Mouse (Mus musculus): ENCODE data around the gene Prrg1.
"Not testable (repeated sequence)": the region's sequence is repeated elsewhere in the genome, so short reads cannot be mapped to it uniquely, and the experiment has no call there.

Prrg1 gene

DNA sequence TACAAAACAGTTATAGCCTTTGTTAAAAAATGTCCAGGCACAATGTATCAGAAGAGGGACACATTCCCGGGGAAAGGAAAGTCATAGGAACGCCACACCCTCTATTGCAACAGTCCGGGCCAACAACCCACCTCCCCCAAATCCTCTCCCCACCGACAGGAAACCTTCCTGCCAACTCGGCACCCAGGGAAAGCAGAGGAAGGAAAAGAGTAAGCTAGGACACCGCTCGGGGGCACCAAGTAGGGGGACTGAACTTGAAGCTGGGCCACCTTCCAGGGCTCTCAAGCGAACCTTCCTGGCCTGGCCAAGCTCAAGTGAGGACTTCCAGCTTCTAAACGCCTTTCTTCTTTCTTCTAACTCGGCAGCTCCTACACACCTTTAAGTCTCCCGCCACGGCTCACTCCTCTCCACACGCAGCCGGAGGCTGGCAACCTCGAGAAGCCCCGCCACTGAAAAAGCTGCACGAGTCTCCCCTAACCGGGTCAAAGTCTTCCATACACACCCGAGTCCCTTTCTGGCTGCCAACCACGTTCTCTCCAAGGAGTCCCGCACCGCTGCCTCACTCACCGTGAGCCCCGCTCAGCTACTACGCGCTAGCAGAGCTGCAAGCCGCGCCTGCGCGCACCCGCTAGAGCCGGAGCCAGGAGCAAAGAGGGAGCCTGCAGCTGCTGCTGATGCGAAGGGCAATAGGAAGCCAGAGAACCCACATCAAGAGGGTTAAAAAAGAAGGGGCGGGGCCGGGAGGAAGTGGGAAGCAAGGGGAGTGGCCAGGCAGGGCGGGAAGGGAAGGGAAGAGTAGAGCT, at the start of gene Prrg1:
Gene Prrg1 (minus strand): TSS at position 695 of the 803 bp plus-strand sequence.
- ChIA-PET POLR2A (interaction anchor here in 3 of 4 experiments (0.6 to 1.3 kb wide), 9 partner anchors 9 to 1151 kb away, joined by 3 to 5 read pairs (median 3); no protein-coding TSS in a partner anchor), CTCF (no interaction called here)

- CTCF ChIA-PET = no interaction called here
- POLR2A ChIA-PET = no interaction called here
These were observed 22.1 kb upstream of the Prrg1 start for GRCm38 (mm10) chrX:78605814-78606213.

DNA sequence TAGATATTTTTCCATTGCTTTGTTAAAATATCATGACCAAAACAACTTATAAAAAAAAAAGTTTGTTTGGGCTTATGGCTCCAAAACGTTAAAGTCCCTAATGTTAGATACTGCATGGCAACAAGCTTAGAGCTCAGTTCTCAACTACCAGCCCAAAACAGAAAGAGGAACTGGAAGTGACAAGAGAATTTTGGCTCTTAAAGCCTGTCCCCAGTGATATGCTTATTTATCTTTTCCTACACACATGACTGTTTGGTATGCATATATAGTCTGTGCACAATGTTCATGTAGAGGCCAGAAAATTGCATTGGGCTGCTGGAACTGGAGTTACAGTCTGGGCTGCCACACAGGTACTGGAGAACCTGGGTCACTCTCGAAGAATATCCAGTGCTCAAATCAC, 9.4 kb upstream of the Prrg1 start:
- ChIA-PET POLR2A (interaction anchor here in 1 of 4 experiments (1.1 kb wide), 1 partner anchor 9 kb away, joined by 3 read pairs; the partner anchor contains the start of gene Prrg1), CTCF (no interaction called here)

DNA sequence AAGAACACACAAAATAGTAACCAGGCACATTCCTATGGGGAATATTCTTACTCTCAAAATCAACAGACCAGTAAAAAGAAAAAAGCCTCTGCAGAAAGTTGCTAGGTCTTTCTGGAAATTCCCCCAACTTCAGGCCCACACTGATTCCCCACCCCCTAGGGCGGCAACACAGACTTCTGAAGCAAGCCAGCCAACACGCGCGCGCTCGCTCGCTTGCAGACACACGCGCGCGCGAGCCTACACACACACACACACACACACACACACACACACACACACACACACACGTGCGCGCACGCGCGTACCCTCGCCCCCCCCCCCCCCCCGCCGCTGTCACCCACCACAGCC, 868 bp downstream of the Prrg1 start:
- POLR2A ChIA-PET = interaction anchor here in 1 of 4 experiments (1.0 kb wide), 1 partner anchor 33 kb away, joined by 3 read pairs; no protein-coding TSS in a partner anchor
- CTCF ChIA-PET = no interaction called here

DNA sequence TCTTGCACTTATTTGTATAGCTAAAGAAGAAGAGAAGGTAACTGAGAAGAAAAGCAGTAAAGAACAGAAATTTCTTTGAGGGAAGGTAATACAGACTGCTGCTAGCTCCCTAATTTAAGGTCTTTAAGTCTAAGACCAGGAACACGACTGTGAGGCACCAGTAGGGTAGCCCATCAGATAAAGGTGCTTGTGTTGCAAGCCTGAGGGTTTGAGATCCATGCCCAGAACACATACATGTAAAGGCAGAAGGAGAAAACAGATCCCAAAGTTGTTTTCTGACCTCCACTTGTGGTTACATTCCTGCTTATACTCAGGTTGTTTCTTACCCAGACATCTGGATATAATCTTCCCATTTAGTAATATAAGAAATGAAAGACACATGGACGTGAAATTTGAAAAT, 20.2 kb downstream of the Prrg1 start:
- ChIA-PET CTCF (no interaction called here), POLR2A (no interaction called here)

GRCm38 (mm10) chrX:78553399-78553798, 30.3 kb downstream of the Prrg1 start:
- POLR2A ChIA-PET = no interaction called here
- CTCF ChIA-PET = no interaction called here

DNA sequence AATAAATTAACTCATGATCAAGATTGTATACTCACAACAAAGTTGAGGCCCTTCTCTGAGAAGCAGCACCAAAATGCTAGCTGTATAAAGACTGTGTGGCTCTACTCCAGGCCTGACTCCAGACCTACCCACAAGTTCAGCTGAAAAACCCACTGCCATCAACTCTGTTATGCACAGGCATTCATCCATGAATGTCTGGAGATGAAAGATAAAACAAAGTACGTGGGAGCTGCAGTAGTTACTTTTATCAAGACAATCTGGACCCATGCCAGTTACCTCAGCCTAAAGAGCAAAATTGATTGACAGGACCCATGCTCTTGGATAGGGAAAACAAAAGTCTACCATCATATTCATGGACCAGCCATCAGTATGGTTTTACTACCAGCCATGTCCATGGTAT, 31.0 kb downstream of the Prrg1 start:
- POLR2A ChIA-PET = no interaction called here
- CTCF ChIA-PET = interaction anchor here in 1 of 4 experiments (0.7 kb wide), 1 partner anchor 143 kb away, joined by 6 read pairs; no protein-coding TSS in a partner anchor

DNA sequence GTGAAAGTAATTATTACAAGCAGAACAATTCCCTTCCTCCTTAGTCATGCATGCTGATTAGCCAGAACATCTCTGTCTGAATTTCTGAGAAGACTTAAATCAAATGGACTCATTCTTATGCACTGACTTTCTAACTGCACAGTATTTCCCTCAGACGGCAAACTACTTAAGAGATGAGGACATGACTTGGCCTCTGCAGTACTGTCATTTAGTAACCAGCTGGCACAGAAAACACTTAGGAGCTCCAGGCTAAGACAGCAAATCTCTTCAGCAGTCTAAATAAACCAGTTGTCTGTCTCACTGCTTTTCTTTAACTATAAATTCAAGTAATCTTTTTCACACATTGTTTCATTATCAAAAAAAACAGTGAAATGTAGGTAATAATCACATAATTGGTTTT, 36.0 kb downstream of the Prrg1 start:
- CTCF ChIA-PET = no interaction called here
- POLR2A ChIA-PET = no interaction called here

GRCm38 (mm10) chrX:78539734-78540133, 44.0 kb downstream of the Prrg1 start:
- ChIA-PET POLR2A (no interaction called here), CTCF (no interaction called here)

DNA sequence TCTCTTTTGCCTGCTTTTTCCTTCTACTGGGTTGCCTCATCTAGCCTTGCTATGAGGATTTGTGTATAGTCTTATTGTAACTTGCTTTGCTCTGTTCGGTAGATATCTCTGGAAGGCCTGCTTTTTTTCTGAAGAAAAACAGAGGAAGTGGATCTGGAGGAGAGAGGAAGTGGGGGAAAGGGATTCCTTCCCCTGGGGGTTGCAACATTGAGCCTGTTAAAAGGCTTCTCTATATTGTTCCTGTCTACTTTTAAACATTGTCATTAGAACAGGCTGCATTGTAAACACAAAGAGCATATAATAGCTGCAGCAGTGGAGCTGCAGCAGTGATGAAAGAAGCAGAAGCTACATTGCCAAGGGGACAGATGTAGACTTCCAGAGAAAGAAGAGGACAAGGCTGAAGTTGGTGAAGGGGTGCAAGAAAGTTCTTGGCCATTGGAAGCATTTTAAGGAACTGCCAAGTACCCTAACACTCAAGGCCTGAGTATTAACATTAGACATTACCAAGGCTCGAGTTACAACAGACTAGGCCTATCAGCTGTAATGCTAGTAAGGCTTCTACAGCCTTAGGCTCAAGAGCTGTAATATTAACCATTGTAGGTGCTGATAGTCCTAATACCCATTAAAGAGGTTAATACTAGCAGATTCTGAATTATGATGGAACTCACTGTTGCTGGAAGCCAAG, 44.9 kb downstream of the Prrg1 start:
- CTCF ChIA-PET = interaction anchor here in 1 of 4 experiments (0.6 kb wide), 1 partner anchor 18 kb away, joined by 3 read pairs; no protein-coding TSS in a partner anchor
- POLR2A ChIA-PET = no interaction called here

- ChIA-PET CTCF (no interaction called here), POLR2A (no interaction called here)
These were observed 65.4 kb downstream of the Prrg1 start for GRCm38 (mm10) chrX:78518301-78518700.

GRCm38 (mm10) chrX:78482987-78483386, 100.7 kb downstream of the Prrg1 start:
- CTCF ChIA-PET = no interaction called here
- POLR2A ChIA-PET = no interaction called here

DNA sequence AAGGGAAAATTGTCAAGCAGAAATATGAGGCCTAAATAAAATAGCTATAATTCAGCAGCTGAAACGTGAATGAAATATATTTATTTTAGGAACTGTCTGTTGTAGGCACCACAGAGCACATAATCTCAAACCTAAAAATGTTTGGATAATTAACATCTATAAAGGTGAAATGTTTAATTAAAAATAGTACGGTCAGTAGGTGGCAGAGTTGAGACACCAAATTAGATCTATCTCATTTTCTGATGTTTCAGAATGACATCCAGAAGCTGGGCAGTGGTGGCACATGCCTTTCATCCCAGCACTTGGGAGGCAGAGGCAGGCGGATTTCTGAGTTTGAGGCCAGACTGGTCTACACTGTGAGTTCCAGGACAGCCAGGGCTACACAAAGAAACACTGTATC, 104.0 kb downstream of the Prrg1 start:
- CTCF ChIA-PET = interaction anchor here in 1 of 4 experiments (0.7 kb wide), 1 partner anchor 542 kb away, joined by 4 read pairs; no protein-coding TSS in a partner anchor
- POLR2A ChIA-PET = no interaction called here

DNA sequence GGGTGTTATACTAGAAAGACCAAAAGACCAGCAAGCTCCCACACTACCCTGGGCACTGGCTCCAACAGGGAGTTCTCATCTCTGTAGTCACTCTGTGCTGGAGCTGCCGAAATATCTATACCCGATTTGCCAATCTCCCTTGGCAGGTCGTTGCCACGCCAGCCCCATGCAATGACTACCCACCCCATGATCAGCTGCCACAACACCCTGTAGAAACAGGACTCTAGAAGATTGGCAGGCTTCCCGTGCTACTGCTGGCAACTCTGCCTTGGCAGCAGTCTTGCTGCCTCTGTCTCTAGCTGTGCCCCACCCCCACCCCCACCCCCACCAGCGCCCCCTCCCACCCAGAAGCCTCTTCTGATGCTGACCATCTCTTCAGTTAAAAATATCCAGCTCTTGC, 149.3 kb downstream of the Prrg1 start:
- POLR2A ChIA-PET = no interaction called here
- CTCF ChIA-PET = no interaction called here

DNA sequence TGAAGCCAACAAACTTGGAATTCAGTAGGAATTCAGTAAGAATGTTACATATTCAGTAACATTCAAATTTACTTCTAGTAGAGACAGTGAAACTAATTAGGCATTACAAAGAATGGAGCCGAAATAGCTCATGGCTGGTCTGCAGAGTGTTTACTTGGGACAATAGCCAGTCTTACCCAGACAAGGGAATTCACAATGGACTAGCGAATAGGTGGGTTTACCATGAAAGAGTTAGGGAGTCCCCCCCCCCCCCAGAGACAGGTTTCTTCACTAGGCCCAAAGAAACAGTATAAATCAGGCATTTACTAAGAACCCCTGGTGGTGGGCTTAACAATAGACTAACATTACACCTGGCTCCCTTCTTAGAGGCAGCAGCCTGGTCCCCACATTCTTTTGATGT, 180.3 kb downstream of the Prrg1 start:
- POLR2A ChIA-PET = not testable (repeated sequence)
- CTCF ChIA-PET = interaction anchor here in 1 of 4 experiments (0.7 kb wide), 1 partner anchor 606 kb away, joined by 3 read pairs; no protein-coding TSS in a partner anchor
